Mouse (Mus musculus) urinary bladder, adult 2 months (tissue): ENCODE measurements around the gene Brinp2. TPM values are rescaled to one million over a fixed set of nuclear protein-coding genes. Genes with fewer than 3 reads are reported as not detected.

Experiments
- DNase-seq: peaks from one replicate; pipeline ENCODE4 v3.0.0; 2022; ENCODE audit warnings: low spot score
- polyA plus RNA-seq: library from polyadenylated mRNA; depleted of rRNA; stranded (reverse); fragments of >200 nt; gene quantifications from 2 replicates; pipeline ENCODE4 v1.2.3, GENCODE M21; 2012; rRNA removed

The Brinp2 gene
- polyA plus RNA-seq = 1.6 and 2.0 TPM in 2 replicates

- DNase-seq = peak; percentile 30
Measured at GRCm38 (mm10) chr1:158356051-158356461, at the start of gene Brinp2. Brinp2 (minus strand) TSS chr1:158356326.

GRCm38 (mm10) chr1:158400898-158401297 is 44.8 kb upstream of the Brinp2 start:
- no peak for DNase-seq

GRCm38 (mm10) chr1:158397058-158397457 is 40.9 kb upstream of the Brinp2 start:
- no peak for DNase-seq

- no peak for DNase-seq
Measured at GRCm38 (mm10) chr1:158390693-158391092, 34.6 kb upstream of the Brinp2 start.

GRCm38 (mm10) chr1:158388995-158389394 is 32.9 kb upstream of the Brinp2 start:
- DNase-seq = no peak

GRCm38 (mm10) chr1:158386781-158387180 is 30.7 kb upstream of the Brinp2 start:
- DNase-seq = no peak

- DNase-seq = no peak
Measured at GRCm38 (mm10) chr1:158385311-158385710, 29.2 kb upstream of the Brinp2 start.

- DNase-seq = no peak
Measured at GRCm38 (mm10) chr1:158383210-158383609, 27.1 kb upstream of the Brinp2 start.

- no peak for DNase-seq
Measured at GRCm38 (mm10) chr1:158382277-158382676, 26.2 kb upstream of the Brinp2 start.

- no peak for DNase-seq
Measured at GRCm38 (mm10) chr1:158364461-158364860, 8.3 kb upstream of the Brinp2 start.

GRCm38 (mm10) chr1:158362292-158363101 is 6.4 kb upstream of the Brinp2 start:
- no peak for DNase-seq

- no peak for DNase-seq
Measured at GRCm38 (mm10) chr1:158361964-158362291, 5.8 kb upstream of the Brinp2 start, which contains the start of gene Astn1. Astn1 (plus strand) TSS chr1:158362273.

- no peak for DNase-seq
Measured at GRCm38 (mm10) chr1:158355177-158356050, 712 bp downstream of the Brinp2 start.

- DNase-seq = no peak
Measured at GRCm38 (mm10) chr1:158353656-158354371, 2.3 kb downstream of the Brinp2 start.

- no peak for DNase-seq
Measured at GRCm38 (mm10) chr1:158343243-158343714, 12.8 kb downstream of the Brinp2 start.

- no peak for DNase-seq
Measured at GRCm38 (mm10) chr1:158328839-158329238, 27.3 kb downstream of the Brinp2 start.

- no peak for DNase-seq
Measured at GRCm38 (mm10) chr1:158328126-158328525, 28.0 kb downstream of the Brinp2 start.

- DNase-seq = no peak
Measured at GRCm38 (mm10) chr1:158323325-158323724, 32.8 kb downstream of the Brinp2 start.

GRCm38 (mm10) chr1:158310426-158311156 is 45.5 kb downstream of the Brinp2 start:
- DNase-seq = no peak

- no peak for DNase-seq
Measured at GRCm38 (mm10) chr1:158297042-158297441, 59.1 kb downstream of the Brinp2 start.

GRCm38 (mm10) chr1:158296287-158296931 is 59.7 kb downstream of the Brinp2 start:
- DNase-seq = no peak
